Mouse (Mus musculus): ENCODE results near the gene Mycbp2.
A peak's percentile ranks its signal among the peaks of the same experiment; 100 is the strongest.

Mycbp2 gene

DNA sequence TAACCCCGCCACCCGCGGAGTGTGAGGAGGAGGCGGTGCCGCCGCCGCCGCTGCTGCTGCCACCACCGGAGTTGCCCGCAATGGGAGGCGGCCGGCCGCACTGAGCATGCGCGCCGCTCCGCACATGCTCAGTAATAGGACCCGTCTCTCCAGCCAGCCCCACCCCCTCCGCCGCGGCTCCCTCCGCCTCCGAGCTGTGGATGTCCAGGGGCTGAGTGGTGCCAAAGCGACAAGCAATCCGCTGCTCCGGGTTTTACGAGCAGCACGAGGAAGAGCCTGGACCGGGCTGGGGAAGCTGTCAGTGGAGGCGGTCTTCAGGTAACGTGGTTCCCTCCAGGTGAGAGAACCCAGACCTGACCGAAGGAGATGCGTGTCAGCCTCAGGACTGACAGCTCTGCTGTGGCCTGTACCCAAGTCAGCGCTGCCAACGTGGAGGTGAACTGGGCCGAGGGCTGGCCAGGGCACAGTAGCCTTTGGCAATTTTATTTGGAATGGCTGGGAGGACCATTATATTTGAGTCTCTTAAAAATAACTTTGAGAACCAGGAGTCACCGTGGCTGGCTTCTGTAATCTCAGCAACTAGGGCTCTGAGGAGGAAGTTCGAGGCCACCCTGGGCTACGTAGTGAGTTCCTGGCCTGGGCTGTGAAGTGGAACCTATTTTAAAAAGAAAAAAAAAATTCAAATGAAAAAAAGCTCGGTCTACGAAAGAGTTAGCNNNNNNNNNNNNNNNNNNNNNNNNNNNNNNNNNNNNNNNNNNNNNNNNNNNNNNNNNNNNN is at the start of gene Mycbp2:
TSS of gene Mycbp2 (minus strand) at position 86 of the 777 bp plus-strand sequence.
- DNase-seq = peak; percentile 100

DNA sequence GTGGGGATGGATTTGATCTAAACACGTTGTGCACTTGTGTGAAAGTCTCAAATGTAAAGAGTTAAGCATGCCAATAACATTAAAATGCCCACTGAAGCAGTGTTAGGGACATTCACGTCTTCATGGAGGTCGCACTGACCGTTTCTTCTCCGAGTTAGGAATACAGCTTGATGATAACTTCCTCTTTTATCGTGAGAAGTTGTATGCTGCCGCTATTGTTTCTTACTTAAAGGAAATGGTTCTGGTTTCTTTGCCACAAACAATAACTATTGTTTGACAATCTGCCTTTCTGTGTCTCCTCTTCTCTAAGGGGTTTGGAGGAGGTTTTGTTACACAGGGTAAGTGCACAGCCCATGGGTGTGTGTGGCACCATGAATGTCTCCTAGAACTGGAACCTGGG is 45.8 kb upstream of the Mycbp2 start:
- DNase-seq = no peak

DNA sequence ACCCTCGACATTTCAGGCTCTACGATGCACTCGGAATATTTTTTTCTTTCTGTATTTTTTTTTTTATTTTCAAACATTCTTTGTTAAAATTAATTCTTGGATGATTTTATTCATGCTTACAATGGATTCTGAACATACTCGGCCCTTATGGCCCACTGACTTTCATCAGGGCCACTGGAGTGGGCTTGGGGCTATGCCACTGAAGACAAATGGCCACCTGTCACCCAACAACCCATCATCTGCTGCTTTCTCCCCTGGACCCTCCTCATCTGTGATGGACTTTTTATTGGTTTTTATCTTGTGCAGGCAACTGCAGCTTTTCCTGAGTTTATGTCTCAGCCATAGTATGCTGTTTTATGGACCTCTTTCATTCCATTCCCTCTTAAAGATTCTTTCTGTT is 40.8 kb upstream of the Mycbp2 start:
- no peak for DNase-seq

DNA sequence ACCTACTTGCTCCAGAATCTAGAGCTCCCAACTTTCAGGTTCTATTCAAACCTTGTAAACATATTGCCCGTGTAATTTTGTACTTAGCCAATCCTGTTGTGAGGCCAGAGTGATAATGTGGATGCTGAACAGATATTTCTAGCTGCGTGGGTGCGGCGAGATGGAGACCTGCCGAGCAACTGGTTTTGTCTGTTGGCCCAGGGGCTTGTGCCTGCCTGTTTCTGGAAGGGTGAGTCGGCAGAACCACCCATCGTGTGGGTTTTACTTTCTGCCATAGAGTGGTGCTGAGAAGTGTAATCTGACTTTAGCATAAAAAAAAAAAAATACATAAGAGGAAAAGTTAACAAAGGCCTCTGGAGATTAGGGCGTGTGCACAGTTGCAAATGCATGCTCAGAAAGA is 40.3 kb upstream of the Mycbp2 start:
- DNase-seq = no peak

DNA sequence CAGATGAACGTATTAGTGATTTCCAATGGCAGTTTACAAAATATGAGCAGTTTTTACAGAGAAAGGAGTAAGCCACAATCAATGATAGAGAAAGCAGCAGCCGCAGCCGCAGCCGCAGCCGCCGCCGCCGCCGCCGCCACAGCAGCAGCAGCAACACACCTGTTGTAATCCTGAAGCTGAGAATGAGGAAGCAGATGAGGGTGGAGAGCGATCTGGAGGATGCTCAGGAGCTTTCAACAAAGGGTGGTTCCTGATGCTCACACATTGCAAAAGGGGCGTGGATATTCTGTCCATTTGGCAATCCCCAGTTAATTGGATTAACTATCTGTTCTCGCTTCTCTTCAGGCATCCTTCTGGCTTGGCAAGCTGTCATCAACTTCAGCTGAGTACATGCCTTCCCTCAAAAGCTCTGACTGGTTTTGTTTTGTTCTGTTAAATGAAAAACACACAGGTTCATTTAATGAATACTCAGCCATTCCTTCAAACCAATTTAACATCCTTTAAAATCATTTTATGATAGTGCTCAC is 38.5 kb upstream of the Mycbp2 start:
- no peak for DNase-seq

DNA sequence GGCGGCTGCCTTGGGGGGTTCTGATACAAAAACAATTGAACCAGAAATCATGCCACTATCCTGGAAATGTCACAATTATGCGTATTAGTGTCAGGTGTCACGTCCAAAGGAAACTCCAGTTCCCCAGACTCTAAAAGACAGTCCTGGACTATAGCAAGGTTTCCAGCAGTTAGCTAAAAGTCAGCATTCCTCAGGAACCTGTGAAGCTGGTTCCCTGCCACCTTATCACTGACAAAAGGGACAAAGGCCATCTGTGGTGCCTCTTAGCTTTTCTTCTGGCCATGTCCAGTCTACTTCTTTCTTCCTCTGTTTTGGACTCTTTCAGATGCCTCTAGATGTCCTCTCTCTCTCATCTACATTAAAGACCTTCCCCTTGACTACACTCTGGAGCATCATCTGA is 32.1 kb upstream of the Mycbp2 start:
- DNase-seq = no peak

DNA sequence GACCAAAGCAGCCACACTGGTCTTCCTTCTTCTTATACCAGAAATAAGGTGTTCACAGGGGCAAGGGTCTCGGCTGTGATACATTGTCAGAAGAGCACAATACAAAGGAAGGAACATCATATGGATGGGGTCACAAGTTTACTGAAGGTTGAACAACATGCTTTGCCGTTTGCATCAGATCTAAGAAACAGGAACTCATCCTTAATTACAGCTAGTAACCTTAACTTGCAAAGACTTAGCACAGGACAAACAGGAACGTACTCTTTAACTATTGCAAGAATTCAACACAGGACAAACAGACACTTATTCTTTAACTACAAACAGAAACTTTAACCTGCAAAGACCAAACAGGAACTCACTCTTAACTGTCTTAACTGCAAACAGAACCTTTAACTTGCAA is 30.2 kb upstream of the Mycbp2 start:
- DNase-seq = no peak

DNA sequence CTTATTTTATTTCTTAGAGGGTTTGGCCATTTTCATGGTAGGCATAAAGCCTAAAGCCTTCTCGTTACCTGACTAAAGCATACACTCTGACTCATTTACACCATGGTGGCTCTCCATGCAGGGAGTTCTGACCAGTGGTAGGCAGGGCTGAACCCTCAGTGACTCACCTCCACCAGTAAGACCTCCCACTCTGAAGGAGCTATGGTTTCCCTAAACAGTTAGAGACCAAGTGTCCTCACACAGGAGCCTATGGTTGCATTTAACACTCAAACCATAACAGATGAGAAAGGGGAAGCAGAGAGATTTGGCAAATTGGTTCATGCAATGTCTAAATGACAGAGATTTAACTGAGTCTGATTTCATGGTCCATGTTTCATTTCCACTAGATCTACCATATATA is 28.9 kb upstream of the Mycbp2 start:
- DNase-seq = no peak

DNA sequence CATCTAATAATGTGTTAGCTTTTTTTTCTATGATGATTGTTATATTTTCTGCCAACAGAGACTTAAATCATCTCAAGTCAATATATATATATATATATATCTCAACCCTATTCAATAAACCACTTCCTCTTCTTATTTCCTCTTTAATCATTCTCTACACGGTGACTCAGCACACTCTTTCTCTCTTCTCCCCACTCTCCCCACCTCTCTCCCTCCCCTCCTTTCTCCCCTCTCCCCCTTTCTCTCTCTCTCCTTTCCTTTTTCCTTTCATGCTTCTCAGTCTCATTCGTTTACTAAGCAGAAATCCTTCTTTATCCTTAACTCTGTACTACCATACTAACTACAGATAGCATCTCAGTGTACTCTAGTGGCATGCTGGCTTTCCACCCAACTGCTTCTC is 16.6 kb upstream of the Mycbp2 start:
- no peak for DNase-seq

DNA sequence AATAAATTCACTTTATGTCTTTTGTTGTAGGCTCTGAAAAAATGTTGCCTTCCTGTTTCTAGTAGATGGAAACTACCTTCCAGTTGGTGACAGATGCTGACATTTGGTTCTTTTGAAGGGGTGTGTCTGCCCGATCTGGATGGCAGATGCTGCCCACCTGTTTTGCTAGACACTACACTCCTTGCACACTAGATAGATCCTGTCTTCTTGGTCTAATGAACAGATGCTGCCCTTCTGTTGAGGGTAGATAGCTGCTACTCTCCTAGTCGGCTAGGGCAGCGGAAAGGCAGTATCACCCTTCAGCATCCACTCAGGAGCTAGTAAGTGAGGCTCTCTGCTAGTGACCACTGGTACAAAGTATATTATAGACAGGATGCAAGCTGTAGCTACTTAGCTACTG is 9.5 kb upstream of the Mycbp2 start:
- DNase-seq = no peak

DNA sequence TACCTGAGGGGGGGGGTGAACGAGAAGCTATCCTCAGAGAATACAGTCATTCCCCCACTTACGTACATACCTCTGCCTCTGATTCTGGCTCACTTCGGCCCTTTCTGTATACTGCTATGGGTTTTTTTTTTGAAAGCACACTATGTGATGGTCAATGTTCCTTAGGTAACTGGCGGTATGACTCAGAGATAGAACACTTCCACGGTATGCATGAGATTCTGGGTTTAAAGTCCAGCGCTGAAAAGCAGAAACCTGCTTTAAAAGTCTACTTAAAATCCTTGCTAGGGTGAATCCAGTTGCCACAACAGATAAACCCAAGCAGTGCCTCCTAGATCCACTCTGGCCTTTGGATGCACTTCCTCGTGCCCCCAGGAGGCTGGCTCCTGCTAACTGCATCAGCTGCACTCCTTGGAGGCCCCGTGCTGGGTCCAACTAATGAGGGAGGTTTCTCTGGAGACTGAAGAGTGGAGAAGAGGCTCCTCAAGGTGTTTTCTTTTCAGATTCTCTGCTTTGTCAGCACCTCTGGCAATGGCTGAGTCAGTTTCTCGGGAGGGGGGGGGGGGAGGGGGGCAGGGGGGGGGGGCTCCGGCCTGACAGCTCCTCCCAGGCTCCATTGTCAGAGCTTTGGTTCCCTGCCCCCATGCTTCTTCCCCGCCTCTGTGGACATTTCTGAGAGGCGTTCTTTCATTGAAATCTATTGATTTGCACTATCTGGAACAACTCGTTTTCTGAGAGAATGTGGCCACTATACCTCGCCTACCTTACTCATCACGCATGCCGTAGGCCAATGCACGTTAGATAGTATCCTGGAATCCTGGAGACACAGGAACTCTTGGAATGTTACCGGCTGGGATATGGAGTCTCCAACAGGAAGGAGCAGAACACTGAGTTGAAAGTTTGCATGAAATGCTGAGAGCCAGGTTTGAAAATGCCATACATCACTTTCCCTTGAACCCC is 8.1 kb upstream of the Mycbp2 start:
- DNase-seq = no peak

DNA sequence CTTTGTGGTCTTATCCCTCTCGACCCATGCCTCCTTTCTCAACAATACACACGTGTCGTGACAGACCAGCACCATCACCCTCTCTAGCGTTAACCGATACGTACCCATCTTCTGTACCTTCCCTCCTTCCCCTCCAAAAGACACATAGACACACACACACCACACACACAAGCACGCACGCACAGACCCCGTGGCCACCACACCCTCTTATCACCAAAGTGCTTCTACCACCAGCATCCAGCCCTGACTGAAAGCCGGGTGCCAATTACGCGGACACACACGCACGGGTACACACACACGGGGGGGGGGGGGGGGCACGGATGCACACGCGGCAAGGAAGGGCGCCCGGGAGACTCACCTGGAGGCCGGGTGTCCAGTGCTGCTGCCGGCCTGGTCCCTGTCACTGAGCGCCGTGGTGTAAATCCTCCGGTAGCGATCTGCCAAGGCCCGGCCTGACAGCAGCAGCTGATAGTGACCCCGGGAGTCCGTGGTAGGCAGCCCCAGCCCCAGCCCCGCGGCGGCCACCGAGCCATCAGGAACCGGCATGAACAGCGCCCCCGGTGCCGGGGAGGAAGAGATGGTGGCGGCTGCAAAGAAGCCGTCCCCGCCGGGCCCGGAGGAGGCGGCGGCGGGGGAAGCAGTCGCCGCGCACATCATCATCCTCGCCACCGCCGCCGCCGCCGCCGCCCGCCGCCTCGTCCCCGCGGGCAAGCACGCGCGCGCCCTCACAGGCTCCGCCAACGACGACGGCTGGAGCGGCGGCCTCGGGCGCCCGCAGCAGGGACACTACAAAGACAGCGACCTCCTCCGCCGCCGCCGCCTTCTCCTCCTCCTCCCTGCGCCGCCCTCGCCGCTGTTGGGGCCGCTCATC is 521 bp downstream of the Mycbp2 start:
- DNase-seq = peak; percentile 81

DNA sequence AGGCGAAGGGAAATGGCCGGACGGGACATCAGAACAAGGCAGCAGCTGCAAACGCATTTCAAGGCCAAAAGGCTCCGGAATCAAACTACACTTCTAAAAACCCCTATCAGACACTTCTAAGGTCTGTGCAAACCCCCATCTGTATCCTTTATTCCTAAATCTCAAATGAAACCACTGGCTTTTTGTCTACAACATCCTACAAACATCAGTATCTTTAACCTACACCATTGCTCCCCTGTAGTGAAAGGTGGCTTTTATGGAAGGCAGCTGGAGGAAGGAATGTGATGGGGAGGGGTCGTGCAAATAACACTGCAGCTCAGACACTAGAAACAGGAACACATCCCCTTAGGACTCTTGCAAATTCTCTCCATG is 1.1 kb downstream of the Mycbp2 start:
- no peak for DNase-seq

DNA sequence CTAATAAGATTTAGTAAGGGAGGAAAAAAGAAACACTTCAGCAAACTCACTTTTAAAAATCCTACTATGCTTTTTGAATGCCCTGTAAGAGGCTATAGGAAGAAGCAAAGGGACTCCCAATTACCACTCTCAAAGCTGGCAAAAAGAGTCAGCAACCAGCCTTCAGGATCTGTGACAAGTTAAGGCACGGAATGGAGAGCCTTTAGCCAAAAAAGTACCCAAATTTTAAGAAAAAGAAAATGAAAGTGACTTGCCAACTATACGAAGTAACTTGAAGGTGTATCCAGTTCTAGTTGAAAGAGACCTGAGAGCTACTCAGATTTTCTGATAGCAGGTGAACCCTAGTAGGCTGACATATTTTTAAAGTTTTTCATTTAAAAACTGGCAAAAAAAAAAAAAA is 1.6 kb downstream of the Mycbp2 start:
- no peak for DNase-seq

DNA sequence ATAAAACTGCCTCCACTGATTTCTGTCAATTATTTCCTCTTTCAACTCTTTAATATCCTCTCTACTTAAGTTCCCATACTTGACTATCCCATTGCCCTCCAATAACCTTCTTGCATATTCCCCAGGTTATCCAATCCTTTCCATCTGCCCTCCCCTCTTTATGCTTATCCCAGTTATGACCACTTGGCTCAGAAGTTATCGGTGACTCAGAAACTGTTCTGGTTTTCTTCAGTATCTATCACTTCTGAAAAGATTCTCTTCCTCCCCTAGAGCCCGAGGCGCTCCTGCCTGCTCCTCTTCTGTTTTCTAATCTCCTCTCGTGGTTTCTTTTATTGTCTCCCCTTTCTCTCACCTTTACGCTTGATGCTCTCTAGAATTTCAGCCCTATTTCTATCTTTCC is 2.8 kb downstream of the Mycbp2 start:
- DNase-seq = no peak

DNA sequence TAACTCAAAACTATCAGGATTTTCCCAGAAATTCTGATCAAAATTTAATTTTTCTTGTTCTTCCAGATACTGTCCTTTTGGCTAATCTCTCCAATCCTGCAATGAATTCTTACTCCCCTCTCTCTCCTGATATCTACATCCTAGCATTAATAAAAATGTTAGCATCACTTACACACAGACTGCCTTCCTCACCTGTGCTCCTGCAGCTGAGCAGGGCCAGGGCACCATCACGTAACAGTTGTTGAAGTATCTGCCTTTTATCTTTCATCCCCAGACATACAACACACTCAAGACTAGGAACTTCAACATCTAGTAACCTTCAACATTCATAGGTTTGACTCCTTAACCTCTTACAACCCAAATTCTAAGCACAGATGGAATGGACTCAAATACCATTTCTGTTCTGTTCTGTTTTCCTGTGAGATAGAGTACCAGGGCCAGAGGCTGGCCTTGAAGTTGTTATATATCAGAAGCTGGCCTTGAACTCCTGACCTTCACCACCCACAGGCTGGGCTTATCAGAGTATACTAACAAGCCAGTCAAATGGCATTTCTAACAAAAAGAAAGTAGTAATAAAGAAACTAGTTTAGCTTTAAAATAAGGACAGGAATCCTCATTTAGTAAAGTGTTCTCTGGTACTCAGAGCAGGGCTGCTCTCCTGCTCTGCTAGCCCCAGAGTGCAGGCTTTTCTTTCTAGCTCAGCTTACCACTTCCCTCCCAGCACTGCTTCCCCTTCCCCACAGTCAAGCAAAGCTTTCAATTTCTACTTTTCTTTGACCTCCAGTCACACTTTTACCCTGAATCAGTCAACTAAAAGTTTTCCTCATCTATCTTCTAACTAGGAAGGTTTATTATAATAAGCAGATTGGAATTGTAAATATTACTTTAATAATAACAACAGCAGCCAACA is 5.0 kb downstream of the Mycbp2 start:
- no peak for DNase-seq

DNA sequence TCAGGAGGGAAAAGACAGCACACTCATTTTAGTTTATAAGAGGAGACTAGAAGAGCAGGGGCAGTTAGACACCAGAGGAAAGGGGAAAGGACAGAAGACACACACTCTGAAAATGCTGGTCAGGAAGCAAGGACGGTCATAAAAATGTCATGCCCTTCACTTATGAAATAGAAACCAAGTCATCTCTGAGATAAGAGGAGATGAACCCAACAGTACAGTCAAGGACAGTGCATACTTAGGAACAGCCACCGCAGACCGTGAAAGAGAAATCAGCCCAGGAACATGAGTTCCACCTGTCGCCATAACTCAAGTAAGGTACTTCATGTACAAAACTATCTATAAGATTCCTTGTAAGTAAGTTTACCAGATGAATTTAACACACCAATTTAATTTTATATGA is 33.7 kb downstream of the Mycbp2 start:
- DNase-seq = no peak

DNA sequence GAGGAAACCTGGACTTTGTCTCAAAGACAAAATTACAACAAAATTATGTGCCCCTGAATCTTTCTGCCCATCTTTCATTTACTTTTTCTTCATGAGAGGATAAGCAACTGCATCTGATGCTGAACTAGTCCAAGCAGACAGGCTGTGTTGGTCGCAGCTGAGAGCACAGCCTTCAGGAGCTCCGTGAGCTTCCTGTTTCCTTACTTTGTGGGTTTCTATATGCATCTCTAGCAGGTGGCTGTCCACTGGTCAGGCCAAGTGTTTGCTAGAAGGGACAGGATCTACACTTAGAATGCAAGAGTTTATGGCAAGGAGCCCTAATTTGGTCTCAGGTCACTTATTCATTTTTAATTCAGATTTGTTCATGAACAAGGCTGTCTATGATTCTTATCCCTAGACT is 50.4 kb downstream of the Mycbp2 start:
- no peak for DNase-seq

DNA sequence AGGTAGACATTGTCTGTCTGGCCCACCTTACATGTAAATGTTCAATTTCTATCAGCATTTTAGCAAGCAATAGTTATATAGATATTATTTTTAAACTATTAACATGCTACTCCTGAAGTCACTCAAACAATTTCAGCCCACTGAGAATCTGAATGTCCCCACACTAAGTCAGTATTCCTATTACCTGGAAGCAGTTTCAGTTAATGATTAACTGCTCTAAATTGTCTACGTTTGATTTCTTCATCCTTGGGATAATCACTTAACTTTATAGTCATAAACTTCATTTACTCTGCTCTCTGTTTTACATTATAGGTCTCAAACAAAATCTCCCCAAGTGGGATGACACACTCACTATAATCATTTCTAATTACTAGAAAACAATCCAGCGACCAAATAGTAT is 60.0 kb downstream of the Mycbp2 start:
- DNase-seq = no peak

DNA sequence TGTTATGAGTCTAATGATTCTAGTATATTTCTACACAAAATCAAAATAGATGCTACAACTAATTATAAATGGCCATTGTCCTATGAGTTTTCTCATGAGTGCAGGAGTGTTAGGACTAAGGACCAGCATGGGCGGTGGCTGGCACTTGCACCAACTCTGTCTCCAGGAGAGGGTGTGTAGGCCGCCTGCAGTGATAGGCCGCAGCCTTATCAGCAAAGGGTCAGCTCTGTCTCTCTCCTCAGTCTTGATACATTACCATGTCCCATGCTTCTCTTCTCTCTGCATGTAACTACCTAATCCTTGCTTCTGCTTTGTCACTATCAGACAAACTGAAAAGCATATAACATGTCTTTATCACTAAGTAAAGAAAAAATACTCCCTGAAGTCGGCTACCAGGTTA is 69.9 kb downstream of the Mycbp2 start:
- DNase-seq = no peak

DNA sequence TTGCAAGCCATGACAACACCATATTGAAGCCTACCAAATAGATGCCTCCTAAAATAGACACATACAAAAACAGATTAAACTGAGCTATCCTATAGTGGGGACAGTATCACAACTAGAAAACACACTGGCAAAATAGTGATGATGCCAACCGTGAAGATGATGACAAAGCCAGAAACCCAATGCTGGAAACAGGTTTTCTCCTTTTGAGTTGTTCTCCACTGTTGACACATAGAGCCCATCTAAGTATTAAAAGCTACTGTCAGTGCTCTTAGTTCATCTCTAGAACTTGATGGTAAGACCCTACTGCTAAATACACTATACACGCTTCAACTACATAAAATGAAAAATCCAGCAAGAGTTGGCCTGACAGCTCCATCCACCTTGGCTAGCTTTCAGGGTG is 86.2 kb downstream of the Mycbp2 start:
- no peak for DNase-seq

DNA sequence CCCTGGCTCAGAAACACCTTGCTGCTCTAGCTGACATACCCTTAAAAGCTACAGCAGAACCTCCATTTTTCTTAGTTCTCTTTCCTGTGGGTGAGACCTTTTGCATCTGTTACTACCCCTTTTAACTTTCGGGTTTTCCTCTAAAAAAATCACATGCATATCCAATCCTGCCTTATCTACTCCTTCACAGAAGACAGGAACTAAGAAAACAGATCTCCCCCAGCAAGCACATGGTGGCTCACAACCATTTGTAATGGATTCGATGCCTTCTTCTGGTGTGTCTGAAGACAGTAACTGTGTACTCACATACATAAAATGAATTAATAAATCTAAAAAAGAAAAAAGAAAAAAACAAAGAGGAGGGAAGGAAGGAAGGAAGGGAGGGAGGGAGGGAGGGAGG is 87.9 kb downstream of the Mycbp2 start:
- no peak for DNase-seq

All from cerebellum, adult 11-12 months (tissue).